Mouse (Mus musculus): ENCODE results near the gene Lrrc74a.

Lrrc74a gene

GRCm38 (mm10) chr12:86803651-86804307 is 69.6 kb downstream of the Lrrc74a start:
- in situ Hi-C loops (cut with MseI, MboI) = no loop called here

- in situ Hi-C loops (cut with MseI, MboI) = no loop called here
Observed at GRCm38 (mm10) chr12:86804308-86804700, 70.1 kb downstream of the Lrrc74a start.

DNA sequence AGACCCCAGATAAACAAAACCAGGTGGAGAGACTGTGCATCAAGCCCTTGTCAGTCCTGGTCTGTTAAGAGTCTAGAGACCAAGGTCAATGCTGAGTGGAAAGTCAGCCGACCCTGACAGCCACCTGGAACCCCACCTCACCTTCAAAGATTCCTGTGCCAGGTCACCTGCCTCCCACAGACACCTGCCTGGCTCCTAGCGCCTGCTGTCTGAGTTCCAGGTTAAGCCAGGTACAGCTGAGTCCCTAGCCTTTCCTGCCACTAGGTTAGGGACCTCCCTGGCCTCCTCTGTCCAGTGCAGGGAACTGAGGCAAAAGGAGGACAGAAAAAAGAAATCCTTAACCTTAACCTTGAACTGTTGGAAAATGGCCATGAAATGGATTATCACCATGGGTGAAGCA is 70.7 kb downstream of the Lrrc74a start:
- in situ Hi-C loops (cut with MseI, MboI) = no loop called here

DNA sequence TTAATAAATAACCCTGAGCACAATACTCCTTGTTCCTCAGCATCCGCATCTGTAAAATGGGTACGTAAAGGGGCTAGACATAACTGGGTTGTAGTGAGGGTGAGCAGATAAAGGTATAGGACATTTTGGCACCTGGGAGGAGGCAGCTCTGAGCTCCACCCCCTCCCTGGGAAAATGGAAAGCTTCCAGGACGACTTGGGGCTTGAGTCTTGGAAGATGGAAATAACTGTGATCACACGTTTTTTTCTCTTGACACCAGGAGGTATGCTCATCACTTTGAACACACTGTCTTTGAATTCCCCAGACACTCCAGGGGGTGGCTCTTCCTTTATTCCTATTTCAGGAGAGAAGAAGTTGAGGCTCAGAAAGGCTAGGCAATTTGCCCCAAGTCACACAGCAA is 71.1 kb downstream of the Lrrc74a start:
- in situ Hi-C loops (cut with MseI, MboI) = no loop called here

DNA sequence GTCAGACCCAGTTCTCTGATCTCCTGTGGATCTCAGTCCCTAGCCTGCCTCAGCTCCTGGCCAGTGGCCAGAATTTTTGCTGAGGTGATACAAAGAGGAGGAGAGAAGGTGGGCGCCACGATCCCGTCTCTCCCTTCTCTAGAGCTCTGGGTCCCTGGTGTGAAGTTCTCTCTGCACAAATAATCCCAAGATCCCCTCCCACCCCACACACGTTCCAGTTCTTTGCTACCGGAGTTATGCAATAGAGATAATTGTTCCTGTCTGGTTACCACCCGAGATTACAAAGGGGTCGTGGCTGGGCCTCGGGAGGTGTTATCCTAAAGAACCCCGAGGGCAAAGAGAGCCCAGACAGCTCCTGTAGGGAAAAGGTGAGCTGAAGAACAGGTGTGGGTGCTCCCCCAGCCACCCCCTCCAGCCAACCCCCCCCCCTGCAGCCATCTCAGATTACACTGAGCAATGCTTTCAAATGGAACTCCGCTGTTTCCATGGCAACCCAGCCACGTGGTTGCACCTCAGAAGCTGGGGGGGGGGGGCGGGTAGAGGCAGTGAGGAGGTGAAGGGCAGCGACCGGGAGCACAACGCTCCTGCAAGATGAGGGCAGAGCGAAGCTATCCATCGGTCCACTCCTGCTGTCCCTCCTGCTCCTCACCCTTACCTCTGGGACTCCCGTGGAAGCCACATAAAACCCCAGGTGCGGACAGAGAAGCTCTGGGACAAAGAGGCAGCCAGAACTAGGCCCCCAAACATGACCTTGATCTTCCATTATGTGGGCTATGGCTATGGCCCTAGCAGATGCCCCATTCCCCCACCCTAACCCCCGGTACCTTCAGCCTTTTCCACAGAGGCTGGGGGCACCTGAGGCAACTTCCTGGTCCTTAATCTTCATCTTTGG is 72.1 kb downstream of the Lrrc74a start:
- in situ Hi-C loops (cut with MseI, MboI) = no loop called here

DNA sequence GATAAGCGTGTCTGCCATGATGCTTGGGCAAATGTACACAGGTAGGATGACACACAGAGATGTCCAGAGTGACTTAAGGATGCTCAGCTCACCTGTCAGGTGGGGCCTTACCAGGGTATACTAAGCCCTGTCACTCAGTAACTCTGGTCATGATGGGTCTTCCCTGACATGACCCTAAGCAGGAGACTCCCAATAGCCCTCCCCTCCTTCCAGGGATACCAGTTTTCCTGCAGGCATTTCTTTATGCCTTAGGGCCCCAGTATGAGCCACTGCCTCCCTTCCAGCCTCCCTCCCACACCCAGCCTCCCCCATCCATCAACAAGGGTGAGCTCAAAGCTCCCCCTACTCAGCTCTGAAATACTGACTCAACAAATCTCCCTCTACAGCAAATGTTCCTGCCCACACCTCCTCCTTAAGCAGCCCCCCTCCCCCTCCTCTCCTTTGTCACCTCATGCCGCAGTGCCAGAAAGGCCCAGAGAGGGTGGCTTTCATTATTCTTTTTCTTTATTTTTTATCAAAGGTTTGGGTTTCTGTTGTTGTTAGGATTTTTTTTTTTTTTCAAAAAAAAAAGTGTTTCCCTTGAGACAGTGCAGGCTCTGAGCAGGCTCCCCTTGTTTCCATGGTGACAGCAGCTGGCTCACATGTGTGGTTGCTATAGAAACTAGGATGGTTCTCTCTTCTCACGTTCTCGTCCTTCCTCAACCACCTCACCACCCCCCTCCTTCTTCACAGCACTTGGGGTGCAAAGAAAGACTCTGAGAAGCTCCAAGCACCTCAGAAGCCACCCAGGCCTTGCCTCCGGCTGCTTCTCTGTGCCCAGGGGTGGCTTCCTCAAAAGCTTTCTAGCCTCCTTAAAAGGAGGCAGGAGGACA is 73.0 kb downstream of the Lrrc74a start:
- in situ Hi-C loops (cut with MseI, MboI) = no loop called here

GRCm38 (mm10) chr12:86807795-86808128 is 73.6 kb downstream of the Lrrc74a start:
- in situ Hi-C loops (cut with MseI, MboI) = no loop called here

DNA sequence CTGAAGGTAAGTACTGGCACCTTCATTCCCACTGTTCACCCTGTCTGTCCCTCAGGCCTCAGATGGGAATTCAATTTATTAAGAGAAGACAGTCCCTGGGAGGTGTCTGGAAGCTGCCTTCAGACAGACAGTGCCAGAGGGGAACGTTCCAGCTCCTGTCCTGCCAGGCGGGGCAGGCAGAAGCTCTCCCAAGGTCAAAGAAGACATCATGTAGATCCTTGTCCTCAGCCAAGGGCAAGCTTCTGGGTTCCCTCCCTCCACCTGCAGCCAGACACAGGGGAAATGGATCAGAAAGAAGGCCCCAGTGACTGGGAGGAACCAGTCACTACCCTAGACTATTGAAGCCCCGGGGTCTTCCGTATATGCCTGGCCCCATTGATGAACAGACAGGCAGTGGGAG is 74.7 kb downstream of the Lrrc74a start:
- in situ Hi-C loops (cut with MseI, MboI) = no loop called here

DNA sequence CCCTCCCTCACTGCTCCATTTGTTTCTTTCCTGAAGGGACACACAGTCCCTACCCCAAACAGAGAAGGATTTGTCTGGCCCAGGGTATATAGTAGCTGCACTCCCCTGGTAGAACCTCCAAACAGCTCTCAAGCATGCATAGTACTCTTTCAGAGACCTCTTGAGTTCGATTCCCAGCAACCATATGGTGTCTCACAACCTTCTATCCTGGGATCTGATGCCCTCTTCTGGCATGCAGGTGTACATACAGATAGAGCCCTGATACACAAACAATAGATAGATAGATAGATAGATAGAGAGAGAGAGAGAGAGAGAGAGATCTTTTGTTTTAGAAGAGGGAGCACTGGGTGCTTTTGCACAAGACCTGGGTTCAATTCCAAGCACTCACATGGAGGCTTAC is 75.9 kb downstream of the Lrrc74a start:
- in situ Hi-C loops (cut with MseI, MboI) = no loop called here

DNA sequence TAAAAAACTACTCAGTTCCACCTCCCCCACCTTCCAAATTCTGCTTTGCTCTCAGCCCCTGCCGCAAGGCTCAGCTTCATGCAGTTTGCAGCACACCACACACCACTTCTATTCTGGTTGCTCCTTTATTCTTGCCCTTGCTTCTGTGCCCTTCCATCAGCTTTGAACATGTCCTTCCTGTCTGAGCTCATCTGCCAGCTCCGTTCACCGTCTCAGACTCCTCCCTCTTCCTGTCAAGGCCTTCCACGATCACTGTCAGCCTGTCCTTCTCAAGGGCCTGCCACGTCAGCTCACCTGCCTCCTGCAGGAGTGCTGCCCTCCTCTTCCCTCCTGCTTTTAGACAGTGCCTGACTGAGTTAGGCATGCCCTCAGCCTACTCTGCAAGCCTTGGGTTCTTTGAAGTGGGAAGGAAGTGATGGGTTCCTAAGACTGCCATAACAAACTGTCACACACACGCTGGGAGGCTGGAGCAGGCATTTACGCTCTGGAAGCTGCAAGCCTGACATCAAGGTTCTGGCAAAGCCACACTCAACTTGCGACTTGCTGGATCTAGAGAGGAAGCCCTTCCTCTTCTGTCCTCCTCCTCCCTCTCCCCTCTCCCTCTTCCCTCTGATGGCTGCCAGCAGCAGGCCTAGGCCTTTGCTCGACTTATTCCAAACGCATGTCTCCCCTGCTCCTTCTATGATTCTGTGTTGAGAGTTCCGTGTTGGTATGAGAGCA is 76.7 kb downstream of the Lrrc74a start:
- in situ Hi-C loops (cut with MseI, MboI) = no loop called here

GRCm38 (mm10) chr12:86812782-86813181 is 78.6 kb downstream of the Lrrc74a start:
- in situ Hi-C loops (cut with MseI, MboI) = no loop called here
